Mouse (Mus musculus) liver, adult 2 months (tissue): ENCODE results near the gene Syn3. TPM values are rescaled to one million over a fixed set of nuclear protein-coding genes. Genes with fewer than 3 reads are reported as not detected.
A peak's percentile ranks its signal among the peaks of the same experiment; 100 is the strongest.
"Not testable (repeated sequence)": the region's sequence is repeated elsewhere in the genome, so short reads cannot be mapped to it uniquely, and the experiment has no call there.

ENCODE experiments used
- DNase-seq: peaks from one replicate; pipeline ENCODE4 v3.0.0-alpha.2; 2011; ENCODE audit warnings: low read depth, low spot score; ENCODE audit errors: extremely low read depth
- H3K27ac ChIP-seq: fragments of 200-500 bp; replicated peaks from 2 replicates; pipeline ENCODE4 v1.5.1; 2012; ENCODE audit warnings: low read depth, mild to moderate bottlenecking, control low read depth, inconsistent platforms, low read length; ENCODE audit not compliant: insufficient read depth
- H3K27me3 ChIP-seq: fragments of 200-500 bp; 2 replicates; pipeline ENCODE4 v1.6.1; 2012; ENCODE audit warnings: mild to moderate bottlenecking, moderate library complexity, low read length, inconsistent platforms; ENCODE audit not compliant: control insufficient read depth, insufficient read depth
- H3K36me3 ChIP-seq: fragments of 200-500 bp; 2 replicates; pipeline ENCODE4 v1.6.1; 2012; ENCODE audit warnings: low read length, inconsistent platforms; ENCODE audit not compliant: control insufficient read depth, insufficient read depth
- H3K4me1 ChIP-seq: fragments of 200-500 bp; 2 replicates; pipeline ENCODE4 v1.6.1; 2011; ENCODE audit warnings: low read length; ENCODE audit not compliant: control insufficient read depth, insufficient read depth
- H3K4me3 ChIP-seq: fragments of 200-500 bp; 2 replicates; pipeline ENCODE4 v1.5.1; 2011; ENCODE audit warnings: low read depth, mild to moderate bottlenecking, control low read depth, low read length, moderate library complexity; ENCODE audit not compliant: insufficient read depth
- H3K79me2 ChIP-seq: fragments of 200-500 bp; 2 replicates; pipeline ENCODE4 v1.6.1; 2012; ENCODE audit warnings: inconsistent platforms, mild to moderate bottlenecking, low read length, moderate library complexity; ENCODE audit not compliant: control insufficient read depth, insufficient read depth
- H3K9ac ChIP-seq: fragments of 200-500 bp; 2 replicates; pipeline ENCODE4 v1.6.1; 2012; ENCODE audit warnings: low read depth, mild to moderate bottlenecking, control low read depth, inconsistent platforms, low read length
- CTCF ChIP-seq: fragments of 200-500 bp; IDR thresholded peaks from 2 replicates; pipeline ENCODE4 v1.5.1; 2011; ENCODE audit warnings: low read depth, low read length, control low read depth
- POLR2A ChIP-seq: fragments of 200-500 bp; IDR thresholded peaks from 2 replicates; pipeline ENCODE4 v1.6.1; 2011; ENCODE audit warnings: low read length, control low read depth; ENCODE audit not compliant: insufficient read depth; ENCODE audit errors: extremely low read depth
- WGBS: fragments of 180-500 bp; shearing (Covaris S2); methylation state at CpG from one replicate; pipeline ENCODE4 v1.1.7; 2018; 5-methylcytosine and 5-hydroxymethylcytosine counted together
- polyA plus RNA-seq: library from polyadenylated mRNA; depleted of rRNA; stranded (reverse); fragments of >200 nt; gene quantifications from 2 replicates; pipeline ENCODE4 v1.2.3, GENCODE M21; 2012
- total RNA-seq: library from RNA; depleted of rRNA; stranded (reverse); fragments of >200 nt; gene quantifications from 2 replicates; pipeline ENCODE4 v1.2.3, GENCODE M21; 2014

Syn3 gene
- total and polyA plus RNA-seq, 2 experiments = 0.81 to 0.83 TPM

DNA sequence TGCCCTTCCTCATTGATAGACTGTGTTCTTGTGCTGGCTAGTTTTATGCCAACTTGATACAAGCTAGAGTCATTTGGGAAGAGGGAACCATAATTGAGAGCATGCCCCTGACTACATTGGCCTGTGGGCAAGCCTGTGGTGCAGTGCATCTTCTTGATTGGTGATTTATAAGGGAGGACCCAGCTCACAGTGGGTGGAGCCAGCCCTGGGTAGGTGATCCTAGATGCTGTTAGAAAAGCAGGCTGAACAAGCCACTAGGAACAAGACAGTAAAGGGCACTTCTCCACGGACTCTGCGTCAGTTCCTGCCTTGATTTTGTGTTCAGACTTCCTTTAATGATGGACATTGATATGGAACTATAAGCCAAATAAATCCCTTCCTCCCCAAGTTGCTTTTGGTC, 114.0 kb downstream of the Syn3 start:
- no peaks in the 10 kb centered on the region for H3K36me3 ChIP-seq
- no peak overlapping the region for H3K9ac ChIP-seq
- H3K4me1 ChIP-seq = no peaks in the 10 kb centered on the region
- no peak for DNase-seq
- WGBS = 88% methylated on average over 2 of the region's 2 CpGs
- no peaks in the 10 kb centered on the region for H3K27me3 ChIP-seq
- no peak for TF ChIP-seq POLR2A
- TF ChIP-seq CTCF = no peak
- no peaks in the 10 kb centered on the region for H3K79me2 ChIP-seq
- H3K27ac ChIP-seq = no peak overlapping the region
- H3K4me3 ChIP-seq = no peak overlapping the region

- 74% methylated on average over 2 of the region's 2 CpGs for WGBS
- no peak for DNase-seq
- Histone ChIP-seq H3K27me3 (no peaks in the 10 kb centered on the region), H3K4me1 (no peaks in the 10 kb centered on the region), H3K4me3 (no peak overlapping the region), H3K9ac (no peak overlapping the region), H3K27ac (no peak overlapping the region), H3K79me2 (no peaks in the 10 kb centered on the region), H3K36me3 (no peaks in the 10 kb centered on the region)
- TF ChIP-seq POLR2A (no peak), CTCF (no peak)
Observed at GRCm38 (mm10) chr10:86381922-86382260, 116.8 kb downstream of the Syn3 start.

DNA sequence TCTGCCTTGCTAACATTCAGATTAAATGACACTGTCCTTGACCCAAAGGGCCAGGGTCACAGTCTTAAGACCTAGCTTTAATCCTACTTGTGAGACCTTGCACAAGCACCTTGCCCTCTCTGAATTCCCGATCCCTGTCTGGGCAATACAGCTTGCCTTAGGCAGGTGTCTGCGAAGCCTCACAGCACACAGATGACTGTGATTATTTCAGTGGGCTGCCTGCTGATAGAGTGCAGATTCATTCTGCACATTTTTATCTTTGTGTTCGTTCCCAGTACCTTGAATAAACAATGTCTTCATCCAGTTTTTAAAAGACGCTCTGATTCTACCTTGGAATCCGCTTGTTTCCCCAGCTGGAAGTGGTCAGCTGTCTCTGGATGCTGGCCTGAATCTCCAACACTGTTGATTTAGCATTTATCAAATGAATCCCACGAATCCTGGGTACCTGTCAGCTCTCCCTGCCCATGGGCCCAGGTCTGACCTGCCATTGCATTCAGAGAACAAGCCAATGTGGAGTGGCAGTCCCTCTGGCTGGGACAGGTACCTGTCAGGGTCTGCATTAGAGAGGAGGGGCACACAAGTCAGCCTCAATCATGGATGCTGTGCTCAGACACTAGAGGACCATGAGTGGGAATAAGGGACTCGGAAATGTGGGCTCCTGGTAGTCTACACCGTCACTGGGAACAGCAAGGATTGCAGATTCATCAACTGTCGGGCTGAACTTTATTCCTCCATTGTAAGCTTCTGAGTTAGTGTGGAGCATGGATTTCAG, 117.4 kb downstream of the Syn3 start:
- no peak for DNase-seq
- H3K36me3 ChIP-seq = no peaks in the 10 kb centered on the region
- H3K9ac ChIP-seq = no peak overlapping the region
- no peaks in the 10 kb centered on the region for H3K4me1 ChIP-seq
- H3K27me3 ChIP-seq = no peaks in the 10 kb centered on the region
- no peaks in the 10 kb centered on the region for H3K79me2 ChIP-seq
- TF ChIP-seq POLR2A (no peak), CTCF (no peak)
- WGBS = 88% methylated on average over 9 of the region's 9 CpGs
- H3K4me3 ChIP-seq = no peak overlapping the region
- no peak overlapping the region for H3K27ac ChIP-seq

- Histone ChIP-seq H3K4me1 (no peaks in the 10 kb centered on the region; the same call in 1 of the 2 replicates), H3K27ac (no peak overlapping the region), H3K79me2 (no peaks in the 10 kb centered on the region), H3K27me3 (no peaks in the 10 kb centered on the region), H3K36me3 (no peaks in the 10 kb centered on the region), H3K4me3 (no peak overlapping the region), H3K9ac (no peak overlapping the region)
- TF ChIP-seq POLR2A (no peak), CTCF (no peak)
- 45% methylated on average over 2 of the region's 2 CpGs for whole genome bisulfite sequencing
- DNase-seq = peak; percentile 40
Observed at GRCm38 (mm10) chr10:86380626-86381025, 118.1 kb downstream of the Syn3 start.

DNA sequence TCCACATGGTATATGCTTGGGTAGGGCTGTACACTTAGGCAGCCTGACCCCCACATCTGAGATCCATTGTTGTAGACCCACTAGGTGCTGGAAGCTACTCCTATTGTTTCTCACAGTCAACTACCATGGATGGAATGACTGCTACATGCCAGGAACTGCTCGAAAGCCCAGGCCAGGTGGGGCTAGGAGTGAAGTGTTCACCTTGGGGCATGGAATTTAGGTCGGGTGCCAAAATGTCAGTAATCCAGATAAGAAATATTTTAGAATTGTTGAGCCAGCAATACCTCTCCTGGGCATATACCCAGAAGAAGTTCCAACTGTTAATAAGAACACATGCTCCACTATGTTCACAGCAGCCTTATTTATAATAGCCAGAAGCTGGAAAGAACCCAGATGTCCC, 119.9 kb downstream of the Syn3 start:
- H3K79me2 ChIP-seq, DNase-seq, H3K4me3 ChIP-seq, H3K27ac ChIP-seq, H3K36me3 ChIP-seq, H3K27me3 ChIP-seq, H3K4me1 ChIP-seq, H3K9ac ChIP-seq: not testable (repeated sequence)
- WGBS = 83% methylated on average over 2 of the region's 2 CpGs

GRCm38 (mm10) chr10:86376392-86377185, 122.1 kb downstream of the Syn3 start:
- no peak for DNase-seq
- H3K9ac ChIP-seq = no peak overlapping the region
- no peaks in the 10 kb centered on the region; the same call in none of the 2 replicates for H3K4me1 ChIP-seq
- TF ChIP-seq CTCF = no peak
- no peak for TF ChIP-seq POLR2A
- no peak overlapping the region for H3K4me3 ChIP-seq
- 91% methylated on average over 8 of the region's 8 CpGs for WGBS
- no peaks in the 10 kb centered on the region for H3K79me2 ChIP-seq
- H3K27me3 ChIP-seq = no peaks in the 10 kb centered on the region
- H3K36me3 ChIP-seq = no peaks in the 10 kb centered on the region
- H3K27ac ChIP-seq = no peak overlapping the region
